Mouse (Mus musculus) hindbrain, postnatal 0 days (tissue): Measurements from ENCODE around the gene Tspan7. TPM values are rescaled to one million over a fixed set of nuclear protein-coding genes. Genes with fewer than 3 reads are reported as not detected.

ENCODE experiments used
- ATAC-seq: fragments of 200-750 bp; cut with Nextera tagmentation; 2 replicates; pipeline ENCODE4 v1.8.0; 2017; ENCODE audit warnings: mild to moderate bottlenecking, moderate TSS enrichment, moderate library complexity
- DNase-seq: peaks from one replicate; pipeline ENCODE4 v3.0.0-alpha.2; 2015; ENCODE audit warnings: low spot score
- H3K27ac ChIP-seq: fragments of 300-500 bp; sonication (generic); 2 replicates; pipeline ENCODE4 v1.5.1; 2014; ENCODE audit warnings: mild to moderate bottlenecking
- H3K27me3 ChIP-seq: fragments of 300-500 bp; sonication (generic); 2 replicates; pipeline ENCODE4 v1.6.1; 2014; ENCODE audit warnings: low read length, mixed read lengths; ENCODE audit not compliant: insufficient read depth
- H3K36me3 ChIP-seq: fragments of 300-500 bp; sonication (generic); 2 replicates; pipeline ENCODE4 v1.6.1; 2014; ENCODE audit warnings: low read length, mixed read lengths; ENCODE audit not compliant: insufficient read depth
- H3K4me1 ChIP-seq: fragments of 300-500 bp; sonication (generic); 2 replicates; pipeline ENCODE4 v1.6.1; 2014; ENCODE audit warnings: antibody characterized with exemption, low read length, mixed read lengths; ENCODE audit not compliant: insufficient read depth
- H3K4me2 ChIP-seq: fragments of 300-500 bp; sonication (generic); 2 replicates; pipeline ENCODE4 v1.6.1; 2014; ENCODE audit warnings: low read depth, mild to moderate bottlenecking, low read length, moderate library complexity, mixed read lengths
- H3K4me3 ChIP-seq: fragments of 300-500 bp; sonication (generic); 2 replicates; pipeline ENCODE4 v1.5.1; 2014; ENCODE audit warnings: low read length
- H3K9ac ChIP-seq: fragments of 300-500 bp; sonication (generic); replicated peaks from 2 replicates; pipeline ENCODE4 v1.6.1; 2014; ENCODE audit warnings: mild to moderate bottlenecking, low read length, moderate library complexity, mixed read lengths
- H3K9me3 ChIP-seq: fragments of 300-500 bp; sonication (generic); 2 replicates; pipeline ENCODE4 v1.6.1; 2016; ENCODE audit warnings: low read length, mixed read lengths
- CTCF ChIP-seq: IDR thresholded peaks from 2 replicates; pipeline ENCODE4 v1.5.1; 2016; ENCODE audit warnings: antibody characterized with exemption, control low read depth, low read depth
- WGBS: fragments of 180-500 bp; shearing (Covaris S2); extraction: QIAGEN DNeasy Blood & Tissue Kit; methylation state at CpG from one replicate; pipeline ENCODE4 v1.1.7; 2014; 5-methylcytosine and 5-hydroxymethylcytosine counted together
- polyA plus RNA-seq: library from polyadenylated mRNA; unstranded; fragments of >200 nt; fragmentation: Nextera tagmentation; extraction: Ambion mirVana; gene quantifications from 2 replicates; pipeline ENCODE4 v1.2.1, GENCODE M21; 2015
- total RNA-seq: library from RNA; depleted of rRNA; stranded (reverse); fragments of >200 nt; gene quantifications from 2 replicates; pipeline ENCODE4 v1.2.3, GENCODE M21; 2014

Tspan7 gene
- total and polyA plus RNA-seq, 2 experiments from 2014 or later, result 297 to 669 TPM

DNA sequence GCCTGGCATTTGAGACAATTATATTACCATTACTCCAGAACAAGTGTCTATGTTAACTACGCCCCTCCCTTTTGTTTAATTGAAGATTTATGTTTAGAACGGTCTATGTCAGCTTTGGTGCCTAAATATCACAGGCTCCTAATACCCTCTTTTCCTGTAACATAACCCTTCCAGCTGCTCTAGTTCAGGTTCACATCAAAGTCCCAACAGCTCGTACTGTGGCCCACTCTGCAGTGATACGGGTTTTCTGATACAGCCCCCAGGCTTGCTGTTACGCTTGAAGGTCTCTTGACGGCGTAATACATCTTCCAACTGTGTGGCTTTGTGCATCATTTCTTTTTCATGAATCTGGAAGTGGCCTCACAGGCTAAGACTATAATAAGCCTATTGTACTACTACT, 31.5 kb downstream of the Tspan7 start:
- DNase-seq (no peak), ATAC-seq (no peak)
- H3K4me1 ChIP-seq, result no peaks in the 10 kb centered on the region
- H3K9ac ChIP-seq, result no peak overlapping the region
- no peaks in the 10 kb centered on the region for H3K9me3 ChIP-seq
- no peak overlapping the region for H3K27ac ChIP-seq
- no peak overlapping the region for H3K4me2 ChIP-seq
- no peak for TF ChIP-seq CTCF
- no peaks in the 10 kb centered on the region for H3K27me3 ChIP-seq
- 69% methylated on average over 7 of the region's 7 CpGs for WGBS
- no peaks in the 10 kb centered on the region for H3K36me3 ChIP-seq
- no peak overlapping the region for H3K4me3 ChIP-seq

DNA sequence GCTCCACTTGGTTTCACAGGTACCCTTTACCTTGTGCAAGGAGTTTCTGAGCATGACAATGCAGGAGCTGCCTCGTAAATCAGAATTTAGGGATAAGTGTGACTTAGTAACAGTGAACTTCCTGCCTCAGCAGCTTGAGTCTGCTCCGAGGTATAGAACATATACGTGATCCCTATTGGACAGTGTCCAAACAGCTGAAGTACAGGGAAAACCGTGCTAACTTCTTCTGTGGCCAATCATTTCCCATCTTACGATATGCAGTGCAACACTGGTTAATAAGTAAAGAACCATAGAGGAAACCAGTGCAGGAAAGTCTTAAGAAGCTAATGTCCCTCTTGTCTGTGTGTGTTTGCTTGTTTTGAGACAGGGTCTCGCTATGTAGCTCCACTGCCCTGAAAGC, 32.0 kb downstream of the Tspan7 start:
- H3K4me2 ChIP-seq, result no peak overlapping the region
- no peak overlapping the region for H3K4me3 ChIP-seq
- no peak for TF ChIP-seq CTCF
- ATAC-seq (no peak), DNase-seq (no peak)
- no peaks in the 10 kb centered on the region for H3K27me3 ChIP-seq
- no peak overlapping the region for H3K9ac ChIP-seq
- H3K9me3 ChIP-seq, result no peaks in the 10 kb centered on the region
- H3K27ac ChIP-seq, result no peak overlapping the region
- 63% methylated on average over 6 of the region's 6 CpGs for WGBS
- no peaks in the 10 kb centered on the region for H3K36me3 ChIP-seq
- no peaks in the 10 kb centered on the region for H3K4me1 ChIP-seq

DNA sequence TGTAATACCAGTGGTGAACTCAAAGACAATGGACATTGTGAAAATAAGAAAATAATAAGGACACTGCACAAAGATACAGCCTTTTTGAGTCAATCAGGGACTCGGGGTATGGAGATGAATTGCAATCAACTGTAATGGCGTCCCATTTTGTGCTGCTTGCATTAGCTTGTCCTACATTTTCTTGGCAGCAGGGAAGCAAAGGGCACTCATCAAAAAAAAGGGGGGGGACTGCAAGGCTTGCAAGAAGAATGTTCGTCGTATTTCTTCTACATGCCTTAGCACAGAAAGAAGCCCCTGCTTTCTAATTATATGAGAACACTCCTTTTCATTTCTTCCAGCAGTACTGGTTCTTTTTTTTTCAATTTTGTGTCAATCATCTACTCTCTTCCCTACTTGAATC, 32.8 kb downstream of the Tspan7 start:
- H3K4me2 ChIP-seq, result no peak overlapping the region
- no peaks in the 10 kb centered on the region for H3K4me1 ChIP-seq
- no peak overlapping the region for H3K9ac ChIP-seq
- no peaks in the 10 kb centered on the region for H3K27me3 ChIP-seq
- no peaks in the 10 kb centered on the region for H3K9me3 ChIP-seq
- H3K36me3 ChIP-seq, result no peaks in the 10 kb centered on the region
- 45% methylated on average over 4 of the region's 4 CpGs for WGBS
- no peak for ATAC-seq
- TF ChIP-seq CTCF, result no peak
- DNase-seq, result peak; percentile 15
- H3K27ac ChIP-seq, result peak overlapping the region; percentile 51; the same call in 1 of the 2 replicates
- no peak overlapping the region for H3K4me3 ChIP-seq

DNA sequence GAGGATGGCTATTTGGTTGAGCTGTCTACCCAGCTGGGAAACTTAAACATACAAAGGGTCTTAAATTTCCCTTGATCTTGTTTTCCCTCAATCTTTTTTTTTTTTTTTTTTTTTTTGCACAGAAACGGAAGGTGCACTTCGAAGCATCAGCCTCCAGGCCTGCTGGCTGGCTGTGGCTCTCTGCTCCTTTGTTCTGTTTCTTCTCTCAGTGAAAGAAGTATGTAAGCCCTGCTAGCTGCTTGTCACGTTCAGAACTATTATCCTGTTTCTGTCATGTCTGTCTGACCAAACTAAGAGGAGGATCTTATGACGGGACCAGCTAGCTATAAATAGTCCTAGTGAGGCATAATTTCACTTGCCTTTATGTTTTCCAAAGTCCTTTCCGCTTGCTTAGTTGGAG, 33.6 kb downstream of the Tspan7 start:
- H3K4me3 ChIP-seq, result no peak overlapping the region
- H3K27ac ChIP-seq, result 0 out of 2 replicates have a peak overlapping the region, but pooled peaks have one; percentile 51
- no peak for ATAC-seq
- 42% methylated on average over 5 of the region's 5 CpGs for WGBS
- H3K9ac ChIP-seq, result no peak overlapping the region
- no peaks in the 10 kb centered on the region for H3K4me1 ChIP-seq
- no peaks in the 10 kb centered on the region for H3K9me3 ChIP-seq
- H3K4me2 ChIP-seq, result no peak overlapping the region
- DNase-seq, result no peak
- H3K27me3 ChIP-seq, result no peaks in the 10 kb centered on the region
- H3K36me3 ChIP-seq, result no peaks in the 10 kb centered on the region
- no peak for TF ChIP-seq CTCF

DNA sequence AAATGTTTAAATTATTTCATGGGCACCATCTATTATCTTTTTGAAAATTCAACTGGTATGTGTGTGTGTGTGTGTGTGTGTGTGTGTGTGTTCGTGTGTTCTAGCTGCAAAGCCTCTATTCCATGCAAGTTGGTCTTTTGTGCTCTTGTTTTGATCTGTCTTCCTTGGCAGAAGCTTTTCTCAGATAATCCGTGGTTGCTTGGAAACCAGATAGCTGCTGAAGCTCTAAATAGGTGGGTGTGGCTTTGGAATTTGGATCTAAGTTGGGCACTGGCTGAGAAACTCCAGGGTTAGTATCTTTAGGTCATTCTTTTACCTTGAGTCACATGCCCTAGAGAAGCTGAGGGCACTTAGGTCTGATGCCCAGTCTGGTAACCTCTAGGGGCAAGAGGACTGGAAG, 50.5 kb downstream of the Tspan7 start:
- TF ChIP-seq CTCF, result no peak
- WGBS, result 26% methylated on average over 2 of the region's 2 CpGs
- Histone ChIP-seq H3K36me3 (no peaks in the 10 kb centered on the region), H3K4me3 (no peak overlapping the region), H3K27ac (no peak overlapping the region), H3K9me3 (no peaks in the 10 kb centered on the region), H3K4me2 (no peak overlapping the region), H3K4me1 (no peaks in the 10 kb centered on the region), H3K27me3 (no peaks in the 10 kb centered on the region), H3K9ac (no peak overlapping the region)
- ATAC-seq (no peak), DNase-seq (no peak)

DNA sequence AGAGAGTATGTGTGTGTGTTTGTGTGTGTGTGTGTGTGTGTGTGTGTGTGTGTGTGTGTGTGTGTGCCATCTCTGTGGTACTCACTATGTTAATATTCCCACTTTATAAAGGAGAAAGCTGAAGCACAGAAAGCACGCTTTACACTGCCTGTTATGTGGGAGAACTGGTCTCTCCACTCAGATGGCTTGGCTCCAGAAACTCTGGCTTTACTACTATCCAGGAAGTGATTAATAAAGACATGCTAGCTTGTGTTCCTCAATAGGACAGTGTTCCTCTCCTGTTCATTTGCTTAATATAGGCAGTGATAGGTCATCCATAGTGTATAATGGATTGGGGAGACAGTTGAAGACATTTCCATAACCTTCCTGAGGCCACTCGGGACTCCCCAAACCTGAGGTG, 54.1 kb downstream of the Tspan7 start:
- H3K4me2 ChIP-seq, result no peak overlapping the region
- no peaks in the 10 kb centered on the region for H3K36me3 ChIP-seq
- no peaks in the 10 kb centered on the region for H3K9me3 ChIP-seq
- H3K9ac ChIP-seq, result no peak overlapping the region
- no peak for TF ChIP-seq CTCF
- no peak overlapping the region for H3K27ac ChIP-seq
- H3K4me3 ChIP-seq, result no peak overlapping the region
- no peak for ATAC-seq
- no peaks in the 10 kb centered on the region for H3K4me1 ChIP-seq
- WGBS, result 69% methylated on average over 2 of the region's 2 CpGs
- no peaks in the 10 kb centered on the region for H3K27me3 ChIP-seq
- DNase-seq, result no peak

DNA sequence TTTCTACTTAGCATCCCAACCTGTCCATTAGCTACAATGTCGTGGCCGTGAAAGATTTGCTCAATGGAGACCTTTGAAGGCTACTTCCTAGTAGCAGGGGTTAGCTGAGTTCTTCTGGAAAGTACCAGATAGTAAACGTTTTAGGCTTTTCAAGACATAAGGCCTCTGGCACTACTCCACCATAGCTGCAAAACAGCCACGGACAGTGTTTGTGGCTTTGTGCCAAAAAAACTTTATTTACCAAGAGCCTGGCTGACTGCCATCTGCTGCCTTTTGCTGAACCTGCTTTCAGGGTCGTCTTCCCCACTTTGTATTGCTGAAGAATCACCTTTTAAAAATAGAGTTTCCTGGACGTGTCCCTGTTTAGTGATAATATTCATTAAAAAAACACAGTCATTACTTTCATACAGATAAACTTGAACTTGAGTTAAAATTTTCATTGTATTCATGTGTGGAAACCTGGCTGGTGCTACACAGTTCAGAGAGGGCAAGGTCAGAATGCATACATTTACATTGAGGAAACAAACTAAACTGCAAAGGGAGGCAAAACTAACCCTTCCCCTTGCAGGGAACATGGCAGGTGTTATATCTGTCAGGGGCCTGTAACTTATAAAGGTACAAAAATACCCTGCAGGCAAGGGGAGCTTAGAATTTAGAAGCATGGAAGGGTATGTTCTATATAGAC, 54.7 kb downstream of the Tspan7 start:
- Histone ChIP-seq H3K4me1 (no peaks in the 10 kb centered on the region), H3K4me2 (no peak overlapping the region), H3K36me3 (no peaks in the 10 kb centered on the region), H3K27ac (no peak overlapping the region), H3K9me3 (no peaks in the 10 kb centered on the region), H3K9ac (no peak overlapping the region), H3K27me3 (no peaks in the 10 kb centered on the region), H3K4me3 (no peak overlapping the region)
- WGBS, result 47% methylated on average over 6 of the region's 6 CpGs
- DNase-seq, result peak; percentile 10
- ATAC-seq, result no peak
- TF ChIP-seq CTCF, result no peak
